Mouse (Mus musculus) lung, adult 2 months (tissue): Measurements from ENCODE around the gene Cdkl1.

Experiments used
- CTCF ChIP-seq: fragments of 200-500 bp; IDR thresholded peaks from 2 replicates; pipeline ENCODE4 v1.5.1; 2011; ENCODE audit warnings: mild to moderate bottlenecking, low read length, control low read depth; ENCODE audit not compliant: insufficient read depth
- POLR2A ChIP-seq: fragments of 200-500 bp; IDR thresholded peaks from 2 replicates; pipeline ENCODE4 v1.6.1; 2011; ENCODE audit warnings: low read depth, mild to moderate bottlenecking, control low read depth, low read length, borderline replicate concordance; ENCODE audit errors: extremely low read depth

- no peak for TF ChIP-seq CTCF
- no peak for TF ChIP-seq POLR2A
These were observed 31.7 kb downstream of the Cdkl1 start for GRCm38 (mm10) chr12:69759267-69759885.
